Mouse (Mus musculus): ENCODE measurements around the gene Wfdc11. TPM values are rescaled to one million over a fixed set of nuclear protein-coding genes. Genes with fewer than 3 reads are reported as not detected.

The Wfdc11 gene
- polyA plus RNA-seq, 1 experiment: not detected

- no peak for TF ChIP-seq GATA1 (IDR thresholded peaks at IDR 0.05; ENCODE audit: low read length)
- no peak for TF ChIP-seq TAL1 (IDR thresholded peaks at IDR 0.05; ENCODE audit: low read length)
- no peak within 1 kb of the TSS for H3K4me3 ChIP-seq (replicated peaks)
- no peaks in the 10 kb centered on the region for H3K36me3 ChIP-seq (ENCODE audit: control insufficient read depth)
- H3K27me3 ChIP-seq (ENCODE audit: control insufficient read depth): no peaks in the 10 kb centered on the region
- H3K4me1 ChIP-seq (ENCODE audit: control insufficient read depth): no peaks in the 10 kb centered on the region
- H3K9me3 ChIP-seq (ENCODE audit: control insufficient read depth, low read length): no peaks in the 10 kb centered on the region
Measured at GRCm38 (mm10) chr2:164684807-164685206, 10.9 kb upstream of the Wfdc11 start, which contains the start of gene Wfdc13. Gene Wfdc13, plus strand, starts transcription at chr2:164685107.

GRCm38 (mm10) chr2:164679906-164680305 lies 6.0 kb upstream of the Wfdc11 start:
- no peak overlapping the region for H3K4me3 ChIP-seq (replicated peaks)
- no peak for TF ChIP-seq GATA1 (IDR thresholded peaks at IDR 0.05; ENCODE audit: low read length)
- TF ChIP-seq TAL1 (IDR thresholded peaks at IDR 0.05; ENCODE audit: low read length): no peak
- H3K36me3 ChIP-seq (ENCODE audit: control insufficient read depth): no peaks in the 10 kb centered on the region
- peaks cover 5% of the 10 kb centered on the region for H3K9me3 ChIP-seq (ENCODE audit: control insufficient read depth, low read length)
- peaks cover 4% of the 10 kb centered on the region for H3K4me1 ChIP-seq (ENCODE audit: control insufficient read depth)
- H3K27me3 ChIP-seq (ENCODE audit: control insufficient read depth): no peaks in the 10 kb centered on the region

- peaks cover 4% of the 10 kb centered on the region for H3K4me1 ChIP-seq (ENCODE audit: control insufficient read depth)
- TF ChIP-seq GATA1 (IDR thresholded peaks at IDR 0.05; ENCODE audit: low read length) (no peak), TAL1 (IDR thresholded peaks at IDR 0.05; ENCODE audit: low read length) (no peak)
- no peaks in the 10 kb centered on the region for H3K27me3 ChIP-seq (ENCODE audit: control insufficient read depth)
- no peaks in the 10 kb centered on the region for H3K36me3 ChIP-seq (ENCODE audit: control insufficient read depth)
- H3K4me3 ChIP-seq (replicated peaks): no peak overlapping the region
- peaks cover 5% of the 10 kb centered on the region for H3K9me3 ChIP-seq (ENCODE audit: control insufficient read depth, low read length)
Measured at GRCm38 (mm10) chr2:164678848-164679625, 5.2 kb upstream of the Wfdc11 start.

GRCm38 (mm10) chr2:164676916-164677685 lies 3.2 kb upstream of the Wfdc11 start:
- Histone ChIP-seq H3K27me3 (ENCODE audit: control insufficient read depth) (no peaks in the 10 kb centered on the region), H3K4me3 (replicated peaks) (no peak overlapping the region), H3K9me3 (ENCODE audit: control insufficient read depth, low read length) (peaks cover 5% of the 10 kb centered on the region), H3K36me3 (ENCODE audit: control insufficient read depth) (no peaks in the 10 kb centered on the region), H3K4me1 (ENCODE audit: control insufficient read depth) (peaks cover 4% of the 10 kb centered on the region)
- TF ChIP-seq TAL1 (IDR thresholded peaks at IDR 0.05; ENCODE audit: low read length) (no peak), GATA1 (IDR thresholded peaks at IDR 0.05; ENCODE audit: low read length) (no peak)

GRCm38 (mm10) chr2:164676103-164676502 lies 2.2 kb upstream of the Wfdc11 start:
- no peak for TF ChIP-seq GATA1 (IDR thresholded peaks at IDR 0.05; ENCODE audit: low read length)
- no peak for TF ChIP-seq TAL1 (IDR thresholded peaks at IDR 0.05; ENCODE audit: low read length)
- Histone ChIP-seq H3K27me3 (ENCODE audit: control insufficient read depth) (no peaks in the 10 kb centered on the region), H3K9me3 (ENCODE audit: control insufficient read depth, low read length) (peaks cover 5% of the 10 kb centered on the region)

GRCm38 (mm10) chr2:164670938-164671337 lies 2.9 kb downstream of the Wfdc11 start:
- H3K9me3 ChIP-seq (ENCODE audit: control insufficient read depth, low read length): peaks cover 12% of the 10 kb centered on the region
- no peaks in the 10 kb centered on the region for H3K27me3 ChIP-seq (ENCODE audit: control insufficient read depth)
- H3K36me3 ChIP-seq (ENCODE audit: control insufficient read depth): no peaks in the 10 kb centered on the region
- no peak overlapping the region for H3K4me3 ChIP-seq (replicated peaks)
- no peaks in the 10 kb centered on the region for H3K4me1 ChIP-seq (ENCODE audit: control insufficient read depth)
- no peak for TF ChIP-seq GATA1 (IDR thresholded peaks at IDR 0.05; ENCODE audit: low read length)
- no peak for TF ChIP-seq TAL1 (IDR thresholded peaks at IDR 0.05; ENCODE audit: low read length)

More at GRCm38 (mm10) chr2:164676103-164676502, 2.2 kb upstream of the Wfdc11 start:
- Histone ChIP-seq H3K36me3 (ENCODE audit: control insufficient read depth) (no peaks in the 10 kb centered on the region), H3K4me3 (replicated peaks) (no peak overlapping the region), H3K4me1 (ENCODE audit: control insufficient read depth) (peaks cover 4% of the 10 kb centered on the region)

GRCm38 (mm10) chr2:164670261-164670660 lies 3.6 kb downstream of the Wfdc11 start:
- H3K4me1 ChIP-seq (ENCODE audit: control insufficient read depth): no peaks in the 10 kb centered on the region
- peaks cover 9% of the 10 kb centered on the region for H3K9me3 ChIP-seq (ENCODE audit: control insufficient read depth, low read length)
- no peak overlapping the region for H3K4me3 ChIP-seq (replicated peaks)
- no peaks in the 10 kb centered on the region for H3K36me3 ChIP-seq (ENCODE audit: control insufficient read depth)
- TF ChIP-seq GATA1 (IDR thresholded peaks at IDR 0.05; ENCODE audit: low read length) (no peak), TAL1 (IDR thresholded peaks at IDR 0.05; ENCODE audit: low read length) (no peak)
- H3K27me3 ChIP-seq (ENCODE audit: control insufficient read depth): no peaks in the 10 kb centered on the region

- no peak for TF ChIP-seq TAL1 (IDR thresholded peaks at IDR 0.05; ENCODE audit: low read length)
- TF ChIP-seq GATA1 (IDR thresholded peaks at IDR 0.05; ENCODE audit: low read length): no peak
- Histone ChIP-seq H3K4me3 (replicated peaks) (no peak overlapping the region), H3K4me1 (ENCODE audit: control insufficient read depth) (no peaks in the 10 kb centered on the region), H3K9me3 (ENCODE audit: control insufficient read depth, low read length) (peaks cover 9% of the 10 kb centered on the region), H3K36me3 (ENCODE audit: control insufficient read depth) (no peaks in the 10 kb centered on the region), H3K27me3 (ENCODE audit: control insufficient read depth) (no peaks in the 10 kb centered on the region)
Measured at GRCm38 (mm10) chr2:164664851-164665250, 9.0 kb downstream of the Wfdc11 start.

GRCm38 (mm10) chr2:164656483-164656882 lies 17.4 kb downstream of the Wfdc11 start, which contains the start of gene Wfdc9:
Gene Wfdc9, minus strand, starts transcription at chr2:164656583.
- Histone ChIP-seq H3K4me1 (ENCODE audit: control insufficient read depth) (no peaks in the 10 kb centered on the region), H3K27me3 (ENCODE audit: control insufficient read depth) (no peaks in the 10 kb centered on the region), H3K36me3 (ENCODE audit: control insufficient read depth) (no peaks in the 10 kb centered on the region), H3K9me3 (ENCODE audit: control insufficient read depth, low read length) (no peaks in the 10 kb centered on the region; the same call in 1 of the 2 replicates), H3K4me3 (replicated peaks) (no peak within 1 kb of the TSS)
- no peak for TF ChIP-seq TAL1 (IDR thresholded peaks at IDR 0.05; ENCODE audit: low read length)
- TF ChIP-seq GATA1 (IDR thresholded peaks at IDR 0.05; ENCODE audit: low read length): no peak

All from erythroblast, embryonic 14.5 days (primary cell).